Mouse (Mus musculus): Measurements from ENCODE around the gene Zfp11. TPM values are rescaled to one million over a fixed set of nuclear protein-coding genes. Genes with fewer than 3 reads are reported as not detected.
A peak's percentile ranks its signal among the peaks of the same experiment; 100 is the strongest.

Gene Zfp11
- total RNA-seq, 4 experiments from 2014 or later: 2.1 to 2.6 (median 2.4) TPM

- DNase-seq (ENCODE audit: low spot score in 2 of 2): peak; percentile 32 to 42
These were observed 58.8 kb downstream of the Zfp11 start for GRCm38 (mm10) chr5:129611060-129611459.

- no peak for DNase-seq (ENCODE audit: low spot score in 2 of 2)
These were observed 62.4 kb downstream of the Zfp11 start for GRCm38 (mm10) chr5:129607476-129607875.

Other genes with a start within 250 kb of the Zfp11 start
- gene Sfswap, start 168.9 kb downstream of the Zfp11 start, total RNA-seq (2022): 10 to 100 TPM; 16.5 to 23.9 (median 19.9) TPM
- under 1 TPM; 0.22 to 0.58 (median 0.40) TPM for gene Mmp17, start 85.9 kb downstream of the Zfp11 start, total RNA-seq (2022)
- gene Sept14, start 38.4 kb upstream of the Zfp11 start, total RNA-seq (2022): not detected
- gene Mrps17, start 45.4 kb upstream of the Zfp11 start, total RNA-seq (2022): 10 to 100 TPM; 51.7 to 62.7 (median 57.5) TPM
- 100 to 1,000 TPM; 494 to 562 (median 513) TPM for gene Nipsnap2, start 55.0 kb upstream of the Zfp11 start, total RNA-seq (2022)
- gene Psph, start 117.3 kb upstream of the Zfp11 start, total RNA-seq (2022): 10 to 100 TPM; 11.6 to 15.4 (median 14.8) TPM
- gene Sumf2, start 176.9 kb upstream of the Zfp11 start, total RNA-seq (2022): 10 to 100 TPM in 2 of 4 experiments, 1 to 10 TPM in 2; 6.7 to 13.1 (median 10.5) TPM
- 100 to 1,000 TPM; 640 to 672 (median 655) TPM for gene Chchd2, start 217.4 kb upstream of the Zfp11 start, total RNA-seq (2022)
- under 1 TPM; 0.25 to 0.59 (median 0.46) TPM for gene Zbed5, start 225.6 kb upstream of the Zfp11 start, total RNA-seq (2022)
- gene Phkg1, start 228.4 kb upstream of the Zfp11 start, total RNA-seq (2022): 100 to 1,000 TPM; 317 to 357 (median 343) TPM
- under 1 TPM in 1 of 4 experiments, not detected in 3; 0.44 TPM for gene Nupr1l, start 238.4 kb upstream of the Zfp11 start, total RNA-seq (2022)